14 mouse cellular contexts compared by ENCODE assay signal in the genomic region with DNA sequence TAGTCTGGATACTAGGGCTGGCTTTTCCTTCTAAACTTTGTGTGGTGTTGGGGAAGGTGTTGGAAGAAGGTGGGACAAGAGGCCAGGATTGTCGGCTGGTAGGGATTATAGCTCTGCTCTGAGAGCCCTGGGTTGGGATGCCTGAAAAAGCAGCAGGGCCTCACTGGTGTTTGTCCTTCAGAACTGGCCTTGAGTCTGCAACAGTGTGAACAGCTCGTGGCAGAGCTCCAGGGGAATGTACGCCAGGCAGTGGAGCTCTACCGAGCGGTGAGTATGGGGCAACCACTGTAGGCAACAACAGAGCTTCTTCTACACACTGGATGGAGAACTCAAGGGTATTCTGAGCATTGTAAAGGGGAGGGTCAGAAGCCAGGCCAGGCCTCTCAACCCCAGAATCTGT. TPM values are rescaled to one million over a fixed set of nuclear protein-coding genes. Genes with fewer than 3 reads are reported as not detected.
DNase-seq lines count a peak whose midpoint lies in the region; ATAC-seq and TF ChIP-seq lines count a peak whose summit lies in the region.
"Had no signal": no experiment of that assay in that cellular context is flagged by ENCODE, and none has a peak within 500 bp of the region (broad histone marks: within the 10 kb centered on the region; RNA-seq: fewer than 3 reads in every experiment).

No protein-coding gene starts in this region.

- H3K9ac ChIP-seq in forebrain, embryonic 16.5 days (replicated peaks; ENCODE audit: low read depth, low read length): no peak overlapping the region
- H3K9ac ChIP-seq in lung, postnatal 0 days (replicated peaks; ENCODE audit: low read depth): no peak overlapping the region
- H3K9ac ChIP-seq: stomach, embryonic 15.5 days had no signal

- no peak for ATAC-seq in forebrain, embryonic 16.5 days
- ATAC-seq in lung, postnatal 0 days: no peak

- intact Hi-C loops in heart, postnatal 25 days (cut with DNase I): no loop called here
- intact Hi-C loops in heart, postnatal 14 days (cut with DNase I): no loop called here

- WGBS in forebrain, embryonic 16.5 days: 88% methylated on average over 5 of the region's 5 CpGs
- WGBS in lung, postnatal 0 days: 81% methylated on average over 5 of the region's 5 CpGs

- DNase-seq in heart, adult 11 months: peak; percentile 94
- DNase-seq in heart, postnatal 25 days (ENCODE audit: low spot score): no peak
- peak; percentile 91 for DNase-seq in adrenal gland, adult 2 months
- peak; percentile 38 to 55 for DNase-seq in heart, adult 9 months (ENCODE audit: low spot score in 2 of 2)
- peak; percentile 53 to 63 for DNase-seq in heart, postnatal 14 days
- no peak for DNase-seq in layer of hippocampus, adult 18-20 months (ENCODE audit: low spot score in 2 of 2)
- DNase-seq in lung, postnatal 0 days (ENCODE audit: low spot score): no peak
- DNase-seq: cerebellum, adult 11-12 months; lung, adult 2 months; right cerebral cortex, adult 18-20 months; thymus, postnatal 36 days had no signal

- no peaks in the 10 kb centered on the region for H3K9me3 ChIP-seq in forebrain, embryonic 16.5 days (ENCODE audit: control insufficient read depth, low read length)
- no peaks in the 10 kb centered on the region for H3K9me3 ChIP-seq in lung, postnatal 0 days (ENCODE audit: low read length)
- H3K9me3 ChIP-seq: stomach, embryonic 15.5 days had no signal

- H3K27ac ChIP-seq in forebrain, embryonic 16.5 days (ENCODE audit: low read length): no peak overlapping the region
- no peak overlapping the region for H3K27ac ChIP-seq in lung, postnatal 0 days (ENCODE audit: low read length)
- H3K27ac ChIP-seq: kidney, postnatal 0 days; stomach, embryonic 15.5 days had no signal

- TF ChIP-seq CTCF in lung, postnatal 0 days (IDR thresholded peaks at IDR 0.05): no peak

- H3K4me1 ChIP-seq in forebrain, embryonic 16.5 days (replicated peaks; ENCODE audit: control insufficient read depth, insufficient read depth, low read length): peaks cover 13% of the 10 kb centered on the region
- H3K4me1 ChIP-seq in lung, postnatal 0 days (ENCODE audit: insufficient read depth, low read depth, low read length): peaks cover 9% of the 10 kb centered on the region

- no peaks in the 10 kb centered on the region for H3K27me3 ChIP-seq in forebrain, embryonic 16.5 days (replicated peaks; ENCODE audit: control insufficient read depth, insufficient read depth, low read length)
- no peaks in the 10 kb centered on the region for H3K27me3 ChIP-seq in lung, postnatal 0 days (replicated peaks; ENCODE audit: insufficient read depth, low read length)
- H3K27me3 ChIP-seq: stomach, embryonic 15.5 days had no signal

- peaks cover 10% of the 10 kb centered on the region; the same call in 1 of the 2 replicates for H3K36me3 ChIP-seq in forebrain, embryonic 16.5 days (ENCODE audit: control insufficient read depth, insufficient read depth)
- H3K36me3 ChIP-seq in lung, postnatal 0 days (ENCODE audit: insufficient read depth, low read length): peaks cover 14% of the 10 kb centered on the region

- H3K4me2 ChIP-seq in forebrain, embryonic 16.5 days (ENCODE audit: low read length): no peak overlapping the region
- no peak overlapping the region for H3K4me2 ChIP-seq in lung, postnatal 0 days (replicated peaks; ENCODE audit: low read depth, low read length)
- H3K4me2 ChIP-seq: stomach, embryonic 15.5 days had no signal

- no peak overlapping the region for H3K4me3 ChIP-seq in forebrain, embryonic 16.5 days (replicated peaks; ENCODE audit: low read length)
- no peak overlapping the region for H3K4me3 ChIP-seq in lung, postnatal 0 days (ENCODE audit: low read depth, low read length)
- H3K4me3 ChIP-seq: stomach, embryonic 15.5 days had no signal

- TF ChIP-seq EP300 in lung, postnatal 0 days (IDR thresholded peaks at IDR 0.05): no peak

RNA-seq across cellular contexts. Expression of gene Jmjd7, which starts 2.9 kb away (rescaled TPM):
- total RNA-seq in heart, postnatal 25 days (2021): 1 to 10 TPM; 7.1 to 9.1 TPM
- 1 to 10 TPM; 5.9 to 7.6 TPM for total RNA-seq in adrenal gland, adult 2 months (2021)
- 7.1 and 7.9 TPM in 2 replicates for polyA plus RNA-seq in adrenal gland, adult 2 months (2012; rRNA removed)
- total RNA-seq in heart, postnatal 14 days (2021): 1 to 10 TPM; 7.5 to 8.8 TPM
- polyA plus RNA-seq in forebrain, embryonic 16.5 days (2015; fragmentation: Nextera tagmentation; extraction: Ambion mirVana): 16.2 and 17.4 TPM in 2 replicates
- 1 to 10 TPM; 4.3 to 7.3 TPM for total RNA-seq in layer of hippocampus, adult 18-20 months (2021)
- 18.1 and 22.6 TPM in 2 replicates for polyA plus RNA-seq in lung, postnatal 0 days (2015; fragmentation: Nextera tagmentation; extraction: Ambion mirVana)

RNA-seq across cellular contexts. Expression of gene Gm28042, which starts 3.0 kb away (rescaled TPM):
- total RNA-seq in heart, postnatal 25 days (2021): under 1 TPM; 0.81 TPM
- total RNA-seq in adrenal gland, adult 2 months (2021): under 1 TPM; 0.78 to 0.93 TPM
- polyA plus RNA-seq in adrenal gland, adult 2 months (2012; rRNA removed): 9.0 and 9.3 TPM in 2 replicates
- 1 to 10 TPM; 1.1 to 2.1 TPM for total RNA-seq in heart, postnatal 14 days (2021)
- polyA plus RNA-seq in forebrain, embryonic 16.5 days (2015; fragmentation: Nextera tagmentation; extraction: Ambion mirVana): 4.6 and 7.2 TPM in 2 replicates
- 1 to 10 TPM; 1.7 to 2.0 TPM for total RNA-seq in layer of hippocampus, adult 18-20 months (2021)
- polyA plus RNA-seq in lung, postnatal 0 days (2015; fragmentation: Nextera tagmentation; extraction: Ambion mirVana): 0.69 and 0.70 TPM in 2 replicates

RNA-seq across cellular contexts. Expression of gene Pla2g4b, which starts 8.9 kb away (rescaled TPM):
- total RNA-seq in heart, postnatal 25 days (2021): 1 to 10 TPM; 1.7 to 2.8 TPM
- 1 to 10 TPM; 1.4 to 2.2 TPM for total RNA-seq in adrenal gland, adult 2 months (2021)
- polyA plus RNA-seq in adrenal gland, adult 2 months (2012; rRNA removed): 10.0 and 10.2 TPM in 2 replicates
- total RNA-seq in heart, postnatal 14 days (2021): 1 to 10 TPM; 1.9 to 2.5 TPM
- polyA plus RNA-seq in forebrain, embryonic 16.5 days (2015; fragmentation: Nextera tagmentation; extraction: Ambion mirVana): 2.4 and 4.0 TPM in 2 replicates
- 1 to 10 TPM; 3.9 to 4.1 TPM for total RNA-seq in layer of hippocampus, adult 18-20 months (2021)
- 0.18 and 0.92 TPM in 2 replicates for polyA plus RNA-seq in lung, postnatal 0 days (2015; fragmentation: Nextera tagmentation; extraction: Ambion mirVana)

RNA-seq across cellular contexts. Expression of gene Mapkbp1, which starts 51.8 kb away (rescaled TPM):
- 1 to 10 TPM; 8.4 to 9.1 TPM for total RNA-seq in heart, postnatal 25 days (2021)
- 10 to 100 TPM; 10.7 to 13.1 TPM for total RNA-seq in adrenal gland, adult 2 months (2021)
- polyA plus RNA-seq in adrenal gland, adult 2 months (2012; rRNA removed): 9.3 and 12.4 TPM in 2 replicates
- 10 to 100 TPM; 11.0 to 12.2 TPM for total RNA-seq in heart, postnatal 14 days (2021)
- polyA plus RNA-seq in forebrain, embryonic 16.5 days (2015; fragmentation: Nextera tagmentation; extraction: Ambion mirVana): 4.9 and 5.8 TPM in 2 replicates
- total RNA-seq in layer of hippocampus, adult 18-20 months (2021): 10 to 100 TPM; 39.3 to 40.4 TPM
- polyA plus RNA-seq in lung, postnatal 0 days (2015; fragmentation: Nextera tagmentation; extraction: Ambion mirVana): 2.5 and 2.6 TPM in 2 replicates

Comparison
In these comparisons a context has a peak if more than half of its experiments do, and no peak if none do; other contexts are left out.
1. DNase-seq: peak in heart, adult 11 months (single experiment), adrenal gland, adult 2 months (single experiment), heart, adult 9 months (2 of 2) and heart, postnatal 14 days (2 of 2); none in heart, postnatal 25 days (single experiment), layer of hippocampus, adult 18-20 months (0 of 2) and lung, postnatal 0 days (single experiment).